Mouse (Mus musculus): ENCODE data around the gene Jdp2. TPM values are rescaled to one million over a fixed set of nuclear protein-coding genes. Genes with fewer than 3 reads are reported as not detected.

The Jdp2 gene
- total RNA-seq, 2 experiments from 2014 or later: 5.4 to 6.8 TPM

GRCm38 (mm10) chr12:85686466-85687216 is 87.8 kb downstream of the Jdp2 start, which contains the start of gene Batf:
Gene Batf (plus strand): TSS chr12:85686669.
- DNase-seq: no peak

- no peak for DNase-seq
Observed at GRCm38 (mm10) chr12:85687217-85687533, 88.3 kb downstream of the Jdp2 start.

- DNase-seq: no peak
Observed at GRCm38 (mm10) chr12:85687846-85688245, 89.0 kb downstream of the Jdp2 start.

Other genes with a start within 250 kb of the Jdp2 start
- gene Tmed10, start 224.2 kb upstream of the Jdp2 start, total RNA-seq (2021): 100 to 1,000 TPM in 1 of 2 experiments, 10 to 100 TPM in 1; 97.1 to 117 TPM
- gene Fos, start 125.1 kb upstream of the Jdp2 start, total RNA-seq (2021): 10 to 100 TPM in 1 of 2 experiments, 1 to 10 TPM in 1; 5.1 to 11.6 TPM
- under 1 TPM in 1 of 2 experiments, not detected in 1; 0.29 TPM for gene Batf, start 87.6 kb downstream of the Jdp2 start, total RNA-seq (2021)
- gene Flvcr2, start 147.5 kb downstream of the Jdp2 start, total RNA-seq (2021): under 1 TPM; 0.74 to 0.86 TPM
- 1 to 10 TPM; 2.7 to 3.8 TPM for gene Erg28, start 225.5 kb downstream of the Jdp2 start, total RNA-seq (2021)
- 1 to 10 TPM; 5.8 to 7.3 TPM for gene Ttll5, start 225.6 kb downstream of the Jdp2 start, total RNA-seq (2021)

Measured in gastrocnemius, postnatal 25 days (tissue).